Mouse (Mus musculus): ENCODE results near the gene Grin2a.

The Grin2a gene

GRCm38 (mm10) chr16:9751045-9751569 is 244.3 kb downstream of the Grin2a start:
- DNase-seq (ENCODE audit: low read depth, low spot score) = no peak

- no peak for DNase-seq (ENCODE audit: low read depth, low spot score)
Measured at GRCm38 (mm10) chr16:9749661-9750060, 245.7 kb downstream of the Grin2a start.

- DNase-seq (ENCODE audit: low read depth, low spot score) = no peak
Measured at GRCm38 (mm10) chr16:9742443-9742842, 252.9 kb downstream of the Grin2a start.

- no peak for DNase-seq (ENCODE audit: low read depth, low spot score)
Measured at GRCm38 (mm10) chr16:9738679-9739078, 256.7 kb downstream of the Grin2a start.

- DNase-seq (ENCODE audit: low read depth, low spot score) = no peak
Measured at GRCm38 (mm10) chr16:9737131-9737530, 258.2 kb downstream of the Grin2a start.

DNA sequence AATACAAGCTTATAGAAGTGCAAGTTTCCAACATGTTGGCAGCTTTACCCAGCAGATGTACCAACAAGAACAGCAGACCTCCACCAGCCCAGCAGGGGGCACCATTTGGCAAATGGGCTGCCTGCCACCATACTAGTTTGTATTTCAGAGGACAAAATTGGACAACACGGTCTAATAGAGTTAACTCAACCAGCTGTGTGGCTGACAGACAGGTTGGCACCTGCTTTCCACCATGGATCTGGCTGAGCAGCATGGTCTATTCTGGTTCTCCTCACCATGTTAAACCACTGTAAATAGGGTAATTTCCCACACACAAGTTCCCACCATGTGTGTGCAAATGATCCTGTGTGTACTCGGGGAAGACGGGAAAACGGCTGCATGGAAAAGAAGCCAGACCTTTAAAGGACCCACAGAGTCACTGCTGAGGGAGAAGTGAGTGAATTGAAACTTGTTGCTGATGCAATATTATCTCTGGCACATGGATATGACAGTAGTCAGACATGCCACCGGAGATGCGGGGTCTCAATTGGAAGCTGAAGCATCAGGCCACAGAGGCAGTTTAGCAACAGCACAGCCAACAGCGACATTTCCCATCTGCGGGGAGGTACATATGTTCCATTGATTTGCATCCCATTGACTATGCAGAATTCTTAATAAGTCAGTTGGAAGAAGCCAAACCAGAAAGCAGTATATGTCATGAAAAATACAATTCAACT is 259.8 kb downstream of the Grin2a start:
- DNase-seq (ENCODE audit: low read depth, low spot score) = no peak

DNA sequence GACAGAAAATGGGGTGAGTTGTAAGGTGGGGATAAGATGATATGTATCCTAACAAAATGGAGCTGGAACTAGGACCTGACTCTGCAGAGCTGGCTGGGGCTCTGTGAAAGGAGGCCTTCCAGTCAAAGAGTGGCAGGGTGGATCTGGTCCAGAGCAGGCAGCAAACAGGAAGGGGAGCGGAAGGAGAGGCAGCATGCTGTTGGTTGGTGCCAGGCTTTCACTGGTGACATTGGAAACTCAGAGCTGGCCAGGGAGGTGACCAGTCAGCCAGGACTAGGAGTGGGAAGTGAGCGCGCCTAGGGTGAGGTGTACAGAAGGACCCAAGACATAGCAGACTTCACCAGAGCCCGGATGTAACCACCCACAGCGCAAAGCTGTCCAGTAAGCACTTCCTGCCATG is 267.8 kb downstream of the Grin2a start:
- no peak for DNase-seq (ENCODE audit: low read depth, low spot score)

GRCm38 (mm10) chr16:9725578-9726113 is 269.7 kb downstream of the Grin2a start:
- DNase-seq (ENCODE audit: low read depth, low spot score) = no peak

GRCm38 (mm10) chr16:9711398-9711797 is 284.0 kb downstream of the Grin2a start:
- DNase-seq (ENCODE audit: low read depth, low spot score) = no peak

DNA sequence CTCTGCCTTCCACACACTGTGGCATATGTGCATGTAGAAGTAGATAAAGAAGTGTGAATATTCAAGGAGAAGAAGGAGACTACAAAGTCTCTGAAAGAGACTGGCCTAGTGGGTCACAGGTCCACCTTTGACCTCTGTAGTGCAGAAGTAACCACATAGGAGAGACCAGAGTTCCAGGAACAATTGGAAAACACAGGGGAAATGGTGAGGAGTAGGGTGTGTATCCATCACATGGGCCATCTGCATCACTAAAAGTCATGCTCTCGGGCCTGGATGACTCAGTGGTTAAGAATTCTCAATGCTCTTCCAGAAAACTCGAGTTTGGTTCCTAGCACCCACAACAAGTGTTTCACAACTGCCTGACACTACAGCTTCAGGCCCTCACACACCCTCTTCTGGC is 285.4 kb downstream of the Grin2a start:
- DNase-seq (ENCODE audit: low read depth, low spot score) = no peak

DNA sequence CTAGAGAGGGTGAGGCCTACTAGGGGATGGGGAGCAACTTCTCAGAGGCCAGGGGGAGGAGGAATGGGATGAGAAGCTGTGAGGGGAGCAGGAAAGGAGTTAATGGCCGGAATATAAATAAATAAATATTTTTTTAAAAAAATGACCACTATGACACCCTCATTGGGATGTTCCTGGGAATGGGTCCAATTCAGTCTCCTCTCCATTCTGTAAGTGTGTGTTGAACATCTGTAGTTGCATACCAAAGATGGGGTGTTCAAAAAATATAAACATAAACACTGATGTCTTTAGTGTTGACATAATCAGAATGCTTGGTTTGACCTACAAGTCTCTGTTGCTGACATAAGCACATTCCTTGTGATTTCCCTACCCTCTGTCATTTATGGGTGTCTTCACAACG is 298.2 kb downstream of the Grin2a start:
- DNase-seq (ENCODE audit: low read depth, low spot score) = no peak

DNA sequence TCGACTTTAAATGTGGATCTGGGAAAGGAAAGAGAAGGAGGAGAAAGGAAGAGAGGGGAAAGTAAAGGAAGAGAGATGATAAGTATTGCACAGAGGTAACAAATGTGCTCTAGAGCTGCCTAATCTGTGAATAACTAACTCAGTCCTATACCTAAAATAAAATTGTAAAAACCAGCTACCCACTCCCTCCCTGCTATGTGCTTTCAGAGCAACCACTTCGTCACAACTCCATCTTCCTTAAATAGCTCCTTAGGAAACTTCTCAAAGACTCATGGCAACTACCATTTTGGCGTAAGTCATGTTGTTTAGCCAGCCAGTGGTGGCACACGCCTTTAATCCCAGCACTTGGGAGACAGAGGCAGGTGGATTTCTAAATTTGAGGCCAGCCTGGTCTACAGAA is 301.3 kb downstream of the Grin2a start:
- DNase-seq (ENCODE audit: low read depth, low spot score) = no peak

GRCm38 (mm10) chr16:9688523-9689140 is 306.7 kb downstream of the Grin2a start:
- DNase-seq (ENCODE audit: low read depth, low spot score) = no peak

DNA sequence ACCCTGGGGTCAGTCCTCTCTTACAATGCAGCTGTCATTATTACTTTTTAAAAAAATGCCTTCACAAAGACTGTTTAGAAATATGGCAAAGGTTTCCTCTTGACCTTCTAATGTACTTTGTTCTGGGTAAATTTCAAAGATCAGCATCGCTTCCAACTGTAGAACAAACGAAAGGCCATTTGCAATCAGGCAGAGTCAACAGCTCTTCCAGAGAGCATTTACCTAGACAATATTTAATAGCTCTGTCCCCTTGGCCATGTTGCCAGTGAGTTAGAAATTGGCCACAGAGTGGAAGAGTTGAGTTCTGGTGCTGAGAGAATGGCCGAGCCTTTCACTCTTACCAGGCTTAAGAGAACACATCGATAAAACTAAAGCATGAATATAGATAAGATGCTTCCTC is 314.8 kb downstream of the Grin2a start:
- DNase-seq (ENCODE audit: low read depth, low spot score) = no peak

DNA sequence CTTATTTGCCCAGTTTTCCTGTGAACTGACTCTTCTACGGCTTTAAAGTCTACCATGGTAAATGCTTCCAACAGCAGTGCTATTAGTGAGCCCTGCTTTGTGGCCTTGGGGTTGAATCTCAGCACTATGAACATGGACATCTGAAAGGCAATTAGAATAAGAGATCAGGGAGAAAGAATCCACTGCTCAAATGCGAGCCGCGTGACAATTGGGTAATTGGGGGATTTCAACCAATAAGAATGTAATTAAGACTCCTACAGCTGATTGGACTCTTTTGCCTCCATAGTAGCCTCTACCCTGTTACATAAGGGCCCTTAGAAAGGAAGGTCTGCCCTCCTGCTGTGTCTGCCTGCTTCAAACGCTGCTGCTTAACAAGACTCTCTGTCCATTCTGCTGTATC is 315.4 kb downstream of the Grin2a start:
- no peak for DNase-seq (ENCODE audit: low read depth, low spot score)

GRCm38 (mm10) chr16:9678750-9679149 is 316.6 kb downstream of the Grin2a start:
- DNase-seq (ENCODE audit: low read depth, low spot score) = no peak

GRCm38 (mm10) chr16:9672390-9672789 is 323.0 kb downstream of the Grin2a start:
- DNase-seq (ENCODE audit: low read depth, low spot score) = no peak

DNA sequence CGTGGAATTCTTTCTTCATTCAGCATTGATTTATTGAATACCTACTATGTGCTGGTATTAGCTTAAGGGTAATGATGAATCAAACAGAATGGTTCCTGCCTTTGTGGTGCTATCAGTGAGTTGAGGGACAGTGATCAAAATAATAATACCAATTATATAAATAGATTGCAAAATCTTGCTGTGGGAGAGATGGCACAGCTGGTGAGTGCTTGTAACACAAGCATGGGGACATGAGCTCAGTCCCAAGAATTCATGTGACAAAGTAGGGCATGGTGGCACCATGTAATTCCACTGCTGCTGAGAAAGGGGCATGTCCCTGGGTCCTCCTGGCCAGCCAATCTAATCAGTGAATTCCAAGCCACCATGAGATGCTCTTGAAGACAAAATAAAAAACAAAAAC is 324.1 kb downstream of the Grin2a start:
- no peak for DNase-seq (ENCODE audit: low read depth, low spot score)

- no peak for DNase-seq (ENCODE audit: low read depth, low spot score)
Measured at GRCm38 (mm10) chr16:9670750-9671161, 324.6 kb downstream of the Grin2a start.

DNA sequence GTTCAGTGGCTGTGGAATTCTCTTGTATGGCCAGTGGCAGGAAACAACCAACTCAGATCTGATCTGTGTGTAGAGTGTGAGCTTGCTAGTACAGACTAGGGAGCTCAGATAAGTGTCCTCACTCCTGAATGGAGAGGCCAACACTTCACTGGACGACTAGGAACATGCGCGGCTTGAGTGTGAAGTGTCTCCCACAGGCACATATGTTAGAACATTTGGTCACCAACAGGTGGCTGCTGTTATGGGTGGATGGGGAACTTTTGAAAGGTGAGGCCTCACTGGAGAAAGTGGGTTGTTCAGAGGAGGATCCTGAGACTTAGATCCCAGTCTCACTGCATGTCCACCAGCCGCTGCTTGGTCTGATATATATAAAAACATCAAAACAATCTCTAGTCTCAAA is 329.5 kb downstream of the Grin2a start:
- no peak for DNase-seq (ENCODE audit: low read depth, low spot score)

DNA sequence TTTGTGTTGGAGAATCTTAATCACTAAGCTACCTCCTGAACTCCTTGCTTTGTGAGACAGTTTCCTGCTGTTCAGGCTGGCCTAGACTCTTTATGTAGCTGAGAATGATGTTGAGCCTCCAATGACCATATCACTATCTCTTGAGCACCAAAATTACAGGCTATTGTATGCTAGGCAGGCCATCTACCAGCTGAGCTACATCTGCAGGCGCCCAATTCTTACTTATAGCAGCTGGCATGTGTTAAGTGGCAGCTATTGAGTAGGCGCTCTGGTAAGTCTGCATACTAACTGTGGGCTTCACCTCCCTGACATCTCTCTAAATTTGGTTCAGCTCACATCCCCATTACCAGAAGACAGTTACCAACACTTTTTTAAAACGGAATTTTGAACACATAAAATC is 331.3 kb downstream of the Grin2a start:
- no peak for DNase-seq (ENCODE audit: low read depth, low spot score)

DNA sequence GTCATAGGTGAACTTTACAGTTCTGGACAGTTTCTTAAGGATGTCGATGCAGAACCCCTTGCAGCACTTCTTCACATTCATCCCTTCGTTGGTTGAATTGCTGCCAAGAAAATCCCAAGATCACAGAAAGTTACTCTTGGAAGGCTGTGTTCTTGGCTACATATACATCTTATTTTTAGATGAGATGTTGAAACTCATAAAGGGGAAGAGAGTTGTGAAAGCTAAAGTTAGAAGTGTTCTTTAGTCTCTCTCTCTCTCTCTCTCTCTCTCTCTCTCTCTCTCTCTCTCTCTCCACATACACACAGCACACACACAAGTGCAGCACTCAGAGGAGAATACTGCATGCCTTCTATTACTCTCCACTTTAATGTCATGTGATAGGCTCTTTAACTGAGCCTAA is 331.9 kb downstream of the Grin2a start:
- DNase-seq (ENCODE audit: low read depth, low spot score) = no peak
